Mouse (Mus musculus) ES-E14 (cell line): Measurements from ENCODE around the gene Kctd13. TPM values are rescaled to one million over a fixed set of nuclear protein-coding genes. Genes with fewer than 3 reads are reported as not detected.

ENCODE experiments used
- DNase-seq: peaks from one replicate; pipeline ENCODE4 v3.0.0-alpha.2; 2013; ENCODE audit warnings: low read depth, low spot score
- H3K27ac ChIP-seq: 2 replicates; pipeline ENCODE4 v1.5.1; 2012; ENCODE audit warnings: low read depth, mild to moderate bottlenecking, low read length, moderate library complexity, mixed read lengths; ENCODE audit not compliant: poor library complexity, insufficient read depth, severe bottlenecking
- H3K36me3 ChIP-seq: 2 replicates; pipeline ENCODE4 v1.6.1; 2012; ENCODE audit warnings: mild to moderate bottlenecking, low read length, moderate library complexity, mixed read lengths; ENCODE audit not compliant: control insufficient read depth, poor library complexity, insufficient read depth, severe bottlenecking
- H3K4me1 ChIP-seq, 2 experiments: fragments of 150-350 bp in 1 of 2; sonication (generic) in 1 of 2; 2 replicates each; pipeline ENCODE4 v1.6.1; 2012; ENCODE audit warnings: low read length in 2 of 2, mild to moderate bottlenecking in 1 of 2, mixed read lengths in 1 of 2; ENCODE audit not compliant: control insufficient read depth in 2 of 2, insufficient read depth in 2 of 2, poor library complexity in 1 of 2
- H3K4me3 ChIP-seq, 2 experiments: fragments of 150-350 bp in 1 of 2; sonication (generic) in 1 of 2; 2 replicates each; pipeline ENCODE4 v1.5.1; 2012; ENCODE audit warnings: low read length in 2 of 2, low read depth in 1 of 2, mild to moderate bottlenecking in 1 of 2, mixed read lengths in 1 of 2; ENCODE audit not compliant: insufficient read depth in 1 of 2, poor library complexity in 1 of 2, severe bottlenecking in 1 of 2
- H3K9ac ChIP-seq: 2 replicates; pipeline ENCODE4 v1.6.1; 2012; ENCODE audit warnings: low read depth, mild to moderate bottlenecking, low read length, mixed read lengths; ENCODE audit not compliant: poor library complexity, insufficient read depth, severe bottlenecking
- H3K9me3 ChIP-seq: fragments of 150-350 bp; sonication (generic); 2 replicates; pipeline ENCODE4 v1.6.1; 2012; ENCODE audit warnings: low read depth, mild to moderate bottlenecking, low read length; ENCODE audit not compliant: control insufficient read depth, insufficient read depth
- CHD2 ChIP-seq: IDR thresholded peaks from 2 replicates; pipeline ENCODE4 v1.6.1; 2014; ENCODE audit warnings: mild to moderate bottlenecking, low read depth, low read length, inconsistent platforms
- HCFC1 ChIP-seq: IDR thresholded peaks from 2 replicates; pipeline ENCODE4 v1.6.1; 2012; ENCODE audit warnings: low read length, inconsistent platforms, borderline replicate concordance; ENCODE audit not compliant: insufficient read depth
- MAFK ChIP-seq: IDR thresholded peaks from 2 replicates; pipeline ENCODE4 v1.6.1; 2014; ENCODE audit warnings: mild to moderate bottlenecking, low read depth, low read length, inconsistent platforms; ENCODE audit not compliant: insufficient read depth
- ZC3H11A ChIP-seq: IDR thresholded peaks from 2 replicates; pipeline ENCODE4 v1.6.1; 2012; ENCODE audit warnings: low read depth, mild to moderate bottlenecking, inconsistent platforms, low read length, borderline replicate concordance
- ZNF384 ChIP-seq: IDR thresholded peaks from 2 replicates; pipeline ENCODE4 v1.6.1; 2012; ENCODE audit warnings: low read depth, low read length, inconsistent platforms
- in situ Hi-C, 2 experiments: fragments of 600-800 bp; cut with MboI; formaldehyde crosslinking; loops; one replicate each; pipeline ENCODE4 v1.15.1; 2025; ENCODE audit warnings: low sequenced_read_pairs in 2 of 2, inconsistent platforms in 1 of 2; ENCODE audit not compliant: unreplicated experiment in 2 of 2
- total RNA-seq: library from RNA; depleted of rRNA; stranded (reverse); fragments of 300-350 nt; gene quantifications from 2 replicates; pipeline ENCODE4 v1.2.3, GENCODE M21; 2012

The Kctd13 gene
- total RNA-seq, 1 experiment = 13.2 TPM

DNA sequence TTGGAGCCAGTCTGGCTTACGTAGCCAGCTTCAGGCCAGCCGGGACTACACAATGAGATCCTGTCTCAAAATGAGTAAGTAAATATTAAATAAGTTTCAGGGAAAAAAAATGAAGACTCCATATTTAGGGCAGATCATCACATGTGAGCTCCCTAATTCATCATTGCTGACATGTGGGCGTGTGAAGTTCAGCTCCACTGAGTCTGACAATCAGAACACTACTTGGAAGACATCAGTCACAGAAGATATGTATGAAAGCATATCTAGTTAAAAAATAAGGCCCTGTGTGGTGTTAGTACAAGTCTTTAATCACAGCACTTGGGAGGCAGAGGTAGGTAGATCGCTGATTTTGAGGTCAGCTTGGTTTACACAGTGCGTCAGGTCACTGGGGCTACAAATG lies 41.4 kb upstream of the Kctd13 start:
- Histone ChIP-seq H3K4me1 (peaks cover 5 to 9% of the 10 kb centered on the region in 2 experiments; a peak in 3 of 4 replicates), H3K36me3 (no peaks in the 10 kb centered on the region), H3K27ac (no peak overlapping the region), H3K9me3 (no peaks in the 10 kb centered on the region), H3K9ac (no peak overlapping the region), H3K4me3 (no peak overlapping the region)
- TF ChIP-seq CHD2 = no peak
- TF ChIP-seq ZC3H11A = no peak
- no peak for TF ChIP-seq MAFK
- no peak for TF ChIP-seq ZNF384
- TF ChIP-seq HCFC1 = no peak
- DNase-seq = no peak
- in situ Hi-C loops = no loop called here

DNA sequence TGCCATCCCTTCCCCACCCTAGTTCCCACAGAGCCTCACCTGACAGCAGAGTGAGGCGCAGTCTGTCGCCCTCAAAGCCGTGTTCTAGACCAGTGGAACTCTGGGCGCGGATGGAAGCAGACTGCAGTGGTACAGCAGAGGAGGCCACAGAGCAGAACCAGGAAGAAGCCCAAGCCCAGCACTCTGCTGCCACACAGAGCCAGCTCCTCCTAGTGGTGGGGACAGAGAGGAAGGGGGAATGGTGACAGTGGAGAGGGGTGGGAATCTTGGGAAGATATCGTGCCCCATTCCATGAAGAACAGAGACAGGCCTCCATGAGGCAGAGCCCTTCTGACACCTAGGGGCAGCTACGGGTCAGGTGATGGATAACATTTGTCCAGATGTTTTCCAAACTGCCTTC lies 39.8 kb upstream of the Kctd13 start:
- Histone ChIP-seq H3K4me1 (peaks cover 5 to 6% of the 10 kb centered on the region in 2 experiments; a peak in 2 of 4 replicates), H3K36me3 (no peaks in the 10 kb centered on the region), H3K4me3 (no peak overlapping the region), H3K27ac (no peak overlapping the region), H3K9ac (peak overlapping the region; percentile 53; the same call in 1 of the 2 replicates), H3K9me3 (no peaks in the 10 kb centered on the region)
- TF ChIP-seq HCFC1 (no peak), ZNF384 (no peak), CHD2 (no peak), MAFK (no peak), ZC3H11A (no peak)
- in situ Hi-C loops = no loop called here
- DNase-seq = peak; percentile 39

DNA sequence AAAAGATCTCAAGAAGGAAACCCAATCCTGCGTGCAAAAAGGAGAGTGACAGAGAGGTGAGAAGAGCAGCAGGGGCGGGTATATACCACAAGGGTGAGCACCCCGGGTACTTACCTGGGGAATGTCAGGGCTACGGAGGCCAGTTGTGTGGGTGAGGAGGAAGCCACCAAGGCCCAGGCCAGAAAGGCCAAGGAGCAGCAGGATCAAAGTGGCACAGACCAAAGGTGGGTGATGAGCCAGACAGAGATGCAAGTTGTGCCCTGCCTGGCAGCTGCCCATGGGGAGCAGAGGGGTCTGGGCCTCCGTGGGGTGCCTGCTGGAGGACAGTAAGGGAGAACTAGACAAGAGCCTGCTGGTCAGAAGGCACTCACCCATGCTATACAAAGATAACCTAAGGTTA lies 31.8 kb upstream of the Kctd13 start:
- H3K4me3 ChIP-seq = no peak overlapping the region
- H3K27ac ChIP-seq = no peak overlapping the region
- peaks cover 2 to 3% of the 10 kb centered on the region in 2 experiments; a peak in 2 of 4 replicates for H3K4me1 ChIP-seq
- no peak overlapping the region for H3K9ac ChIP-seq
- in situ Hi-C loops = no loop called here
- H3K9me3 ChIP-seq = no peaks in the 10 kb centered on the region
- TF ChIP-seq HCFC1 (no peak), MAFK (no peak), ZNF384 (no peak), ZC3H11A (no peak), CHD2 (no peak)
- no peak for DNase-seq
- no peaks in the 10 kb centered on the region; the same call in 1 of the 2 replicates for H3K36me3 ChIP-seq

GRCm38 (mm10) chr7:126897390-126898101 lies 31.1 kb upstream of the Kctd13 start:
- no peak for DNase-seq
- peak overlapping the region; percentile 77 to 82 for H3K4me3 ChIP-seq
- TF ChIP-seq CHD2 (no peak), HCFC1 (no peak), ZC3H11A (no peak), MAFK (no peak), ZNF384 (no peak)
- in situ Hi-C loops = no loop called here
- H3K4me1 ChIP-seq = peaks cover 2 to 3% of the 10 kb centered on the region in 2 experiments; a peak in 2 of 4 replicates
- H3K9ac ChIP-seq = peak overlapping the region; percentile 80
- no peaks in the 10 kb centered on the region for H3K9me3 ChIP-seq
- H3K27ac ChIP-seq = no peak overlapping the region
- H3K36me3 ChIP-seq = no peaks in the 10 kb centered on the region; the same call in 1 of the 2 replicates
